Mouse (Mus musculus) lung, postnatal 0 days (tissue): ENCODE data around the gene Xab2. TPM values are rescaled to one million over a fixed set of nuclear protein-coding genes. Genes with fewer than 3 reads are reported as not detected.
A peak's percentile ranks its signal among the peaks of the same experiment; 100 is the strongest.

Source experiments
- ATAC-seq: fragments of 200-750 bp; cut with Nextera tagmentation; 2 replicates; pipeline ENCODE4 v1.8.0; 2017; ENCODE audit warnings: moderate library complexity
- DNase-seq: peaks from one replicate; pipeline ENCODE4 v3.0.0-alpha.2; 2016; ENCODE audit warnings: low spot score
- H3K27ac ChIP-seq: fragments of 300-500 bp; sonication (generic); 2 replicates; pipeline ENCODE4 v1.5.1; 2014; ENCODE audit warnings: antibody characterized with exemption, mild to moderate bottlenecking, low read length, mixed read lengths
- H3K27me3 ChIP-seq: fragments of 300-500 bp; sonication (generic); replicated peaks from 2 replicates; pipeline ENCODE4 v1.6.1; 2014; ENCODE audit warnings: low read length, mixed read lengths; ENCODE audit not compliant: insufficient read depth
- H3K36me3 ChIP-seq: fragments of 300-500 bp; sonication (generic); 2 replicates; pipeline ENCODE4 v1.6.1; 2014; ENCODE audit warnings: low read length, mixed read lengths; ENCODE audit not compliant: insufficient read depth
- H3K4me1 ChIP-seq: fragments of 300-500 bp; sonication (generic); 2 replicates; pipeline ENCODE4 v1.6.1; 2014; ENCODE audit warnings: antibody characterized with exemption, low read depth, low read length, mixed read lengths; ENCODE audit not compliant: insufficient read depth
- H3K4me2 ChIP-seq: fragments of 300-500 bp; sonication (generic); replicated peaks from 2 replicates; pipeline ENCODE4 v1.6.1; 2014; ENCODE audit warnings: low read depth, mild to moderate bottlenecking, low read length, moderate library complexity, mixed read lengths
- H3K4me3 ChIP-seq: fragments of 300-500 bp; sonication (generic); 2 replicates; pipeline ENCODE4 v1.5.1; 2014; ENCODE audit warnings: low read depth, low read length
- H3K9ac ChIP-seq: fragments of 300-500 bp; sonication (generic); replicated peaks from 2 replicates; pipeline ENCODE4 v1.6.1; 2014; ENCODE audit warnings: low read depth, mild to moderate bottlenecking
- H3K9me3 ChIP-seq: fragments of 300-500 bp; sonication (generic); 2 replicates; pipeline ENCODE4 v1.6.1; 2016; ENCODE audit warnings: low read length, mixed read lengths
- CTCF ChIP-seq: IDR thresholded peaks from 2 replicates; pipeline ENCODE4 v1.5.1; 2016; ENCODE audit warnings: antibody characterized with exemption, mild to moderate bottlenecking
- EP300 ChIP-seq: IDR thresholded peaks from 2 replicates; pipeline ENCODE4 v1.6.1; 2016; ENCODE audit warnings: antibody characterized with exemption, mild to moderate bottlenecking, control low read depth
- WGBS: fragments of 180-500 bp; shearing (Covaris S2); extraction: QIAGEN DNeasy Blood & Tissue Kit; methylation state at CpG from one replicate; pipeline ENCODE4 v1.1.7; 2014; 5-methylcytosine and 5-hydroxymethylcytosine counted together
- polyA plus RNA-seq: library from polyadenylated mRNA; unstranded; fragments of >200 nt; fragmentation: Nextera tagmentation; extraction: Ambion mirVana; gene quantifications from 2 replicates; pipeline ENCODE4 v1.2.1, GENCODE M21; 2015

The Xab2 gene
- polyA plus RNA-seq, 1 experiment from 2014 or later = 37.3 TPM

DNA sequence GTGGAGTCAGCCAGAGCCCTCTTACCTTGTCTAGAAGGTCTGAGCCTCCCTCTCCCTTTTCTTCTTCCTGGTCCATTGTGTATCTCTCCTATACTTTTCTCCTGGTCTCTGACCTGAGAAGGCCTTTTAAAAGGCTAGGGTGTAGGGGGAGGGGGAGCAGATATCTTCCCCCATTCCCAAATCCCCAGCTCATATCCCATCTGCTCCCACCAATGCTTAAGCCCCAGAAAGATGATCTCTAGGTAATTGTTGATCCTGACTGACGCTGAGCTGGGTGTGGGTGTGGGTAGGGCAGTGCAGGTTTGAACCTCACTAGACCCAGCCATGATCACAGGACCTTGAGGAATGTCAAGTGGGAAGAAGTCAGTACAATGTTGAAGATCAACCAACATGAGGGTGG is 4.3 kb upstream of the Xab2 start, which contains the start of gene Pcp2:
Pcp2 (minus strand) TSS at position 101 of the 400 bp plus-strand sequence.
- ATAC-seq (no peak), DNase-seq (no peak)
- Histone ChIP-seq H3K4me2 (no peak within 1 kb of the TSS), H3K36me3 (no peaks in the 10 kb centered on the region), H3K27me3 (no peaks in the 10 kb centered on the region), H3K4me1 (peaks cover 3% of the 10 kb centered on the region; the same call in 1 of the 2 replicates), H3K9ac (no peak within 1 kb of the TSS), H3K9me3 (no peaks in the 10 kb centered on the region), H3K4me3 (no peak within 1 kb of the TSS), H3K27ac (no peak within 1 kb of the TSS)
- TF ChIP-seq CTCF (no peak), EP300 (no peak)
- WGBS = 64% methylated on average over 1 of the region's 1 CpGs

DNA sequence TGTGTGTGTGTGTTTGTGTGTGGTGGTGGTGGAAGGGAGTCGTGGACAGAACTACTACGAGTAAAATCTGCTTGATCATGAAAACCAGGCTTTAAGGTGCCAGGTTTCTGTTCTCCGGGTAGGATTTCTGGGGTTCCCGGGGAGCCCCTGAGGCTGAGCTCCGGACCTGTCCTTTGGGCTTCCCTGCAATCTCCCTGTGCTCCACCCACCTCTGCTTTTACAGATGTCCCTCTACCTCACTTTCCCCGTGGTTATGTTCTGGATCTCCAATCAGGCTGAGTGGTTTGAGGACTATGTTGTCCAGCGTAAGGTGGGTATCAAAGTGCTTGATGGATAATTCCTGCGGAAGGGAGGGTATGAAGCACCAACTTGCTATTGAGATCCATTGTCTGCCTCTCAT is 1.0 kb upstream of the Xab2 start:
- Histone ChIP-seq H3K4me3 (peak overlapping the region; percentile 68; the same call in 1 of the 2 replicates), H3K4me2 (peak overlapping the region; percentile 62), H3K27ac (no peak overlapping the region), H3K9me3 (no peaks in the 10 kb centered on the region), H3K27me3 (no peaks in the 10 kb centered on the region), H3K4me1 (peaks cover 9% of the 10 kb centered on the region; the same call in 1 of the 2 replicates), H3K9ac (no peak overlapping the region), H3K36me3 (no peaks in the 10 kb centered on the region; the same call in 1 of the 2 replicates)
- ATAC-seq (no peak), DNase-seq (no peak)
- no peak for TF ChIP-seq CTCF
- 68% methylated on average over 8 of the region's 8 CpGs for WGBS

DNA sequence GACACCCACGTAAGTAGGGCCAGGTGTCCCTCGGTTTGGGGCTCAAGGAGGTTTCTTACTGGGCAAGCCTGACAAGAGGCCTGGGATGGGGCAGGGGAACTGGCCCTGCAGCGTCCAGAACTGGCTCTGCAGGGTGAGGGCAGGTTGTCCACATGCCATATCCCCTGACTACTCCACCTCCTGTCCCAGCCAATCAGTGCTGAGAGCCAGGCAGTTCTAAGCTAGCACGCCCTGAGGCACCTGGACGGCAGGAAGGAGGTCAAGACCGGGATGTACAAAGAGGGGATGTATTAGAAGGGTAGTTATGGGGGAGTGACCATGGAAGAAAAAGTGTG is 11.3 kb downstream of the Xab2 start:
- TF ChIP-seq CTCF (no peak), EP300 (no peak)
- no peak overlapping the region for H3K4me3 ChIP-seq
- no peaks in the 10 kb centered on the region for H3K27me3 ChIP-seq
- ATAC-seq = peak; percentile 70
- 72% methylated on average over 6 of the region's 6 CpGs for WGBS
- no peak overlapping the region for H3K27ac ChIP-seq
- no peaks in the 10 kb centered on the region for H3K9me3 ChIP-seq
- H3K9ac ChIP-seq = no peak overlapping the region
- H3K4me1 ChIP-seq = no peaks in the 10 kb centered on the region
- peaks cover 17% of the 10 kb centered on the region for H3K36me3 ChIP-seq
- no peak overlapping the region for H3K4me2 ChIP-seq
- DNase-seq = peak; percentile 30

DNA sequence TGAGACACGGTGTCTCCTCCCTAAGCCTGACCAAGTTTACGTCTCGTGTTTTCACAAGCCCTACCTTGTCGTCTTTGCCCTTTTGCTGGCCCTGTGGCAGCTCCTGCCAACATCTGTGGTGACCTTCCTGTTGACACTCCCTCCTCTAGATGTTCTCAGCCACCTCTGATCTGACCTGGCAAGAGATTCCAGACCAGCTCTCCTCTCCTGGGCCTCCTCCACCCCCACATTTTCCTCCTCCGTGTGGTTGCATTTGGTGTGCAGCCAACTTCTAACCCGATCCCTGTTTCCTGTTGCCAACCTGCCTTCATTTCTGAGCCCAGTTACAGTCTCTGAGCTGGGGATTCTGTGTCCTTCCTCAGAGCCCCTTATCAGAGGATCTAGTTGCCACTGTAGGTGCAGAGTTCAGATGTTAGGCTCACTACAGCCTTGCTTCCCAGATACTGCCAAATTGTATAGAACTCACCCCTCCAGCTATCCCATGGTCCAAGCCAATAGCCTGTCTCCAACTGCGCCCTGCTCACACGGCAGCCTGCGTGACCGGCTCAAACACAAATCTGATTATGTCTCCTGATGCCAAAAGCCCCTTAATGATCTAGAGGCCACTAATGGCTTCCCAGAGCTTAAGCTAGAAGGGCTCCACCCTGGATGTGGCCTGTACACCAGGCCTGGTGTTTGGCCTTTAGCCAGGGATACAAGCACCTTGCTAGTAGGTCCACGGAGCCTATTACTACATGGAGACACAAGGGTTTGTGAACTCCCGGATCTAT is 11.9 kb downstream of the Xab2 start:
- H3K9ac ChIP-seq = no peak overlapping the region
- no peak overlapping the region for H3K4me2 ChIP-seq
- whole genome bisulfite sequencing = 67% methylated on average over 12 of the region's 12 CpGs
- ATAC-seq (peak; percentile 46), DNase-seq (peak; percentile 41)
- no peaks in the 10 kb centered on the region for H3K9me3 ChIP-seq
- no peak for TF ChIP-seq CTCF
- TF ChIP-seq EP300 = no peak
- H3K4me3 ChIP-seq = no peak overlapping the region
- H3K27ac ChIP-seq = peak overlapping the region; percentile 55; the same call in 1 of the 2 replicates
- no peaks in the 10 kb centered on the region for H3K27me3 ChIP-seq
- no peaks in the 10 kb centered on the region for H3K4me1 ChIP-seq
- H3K36me3 ChIP-seq = peaks cover 14% of the 10 kb centered on the region

DNA sequence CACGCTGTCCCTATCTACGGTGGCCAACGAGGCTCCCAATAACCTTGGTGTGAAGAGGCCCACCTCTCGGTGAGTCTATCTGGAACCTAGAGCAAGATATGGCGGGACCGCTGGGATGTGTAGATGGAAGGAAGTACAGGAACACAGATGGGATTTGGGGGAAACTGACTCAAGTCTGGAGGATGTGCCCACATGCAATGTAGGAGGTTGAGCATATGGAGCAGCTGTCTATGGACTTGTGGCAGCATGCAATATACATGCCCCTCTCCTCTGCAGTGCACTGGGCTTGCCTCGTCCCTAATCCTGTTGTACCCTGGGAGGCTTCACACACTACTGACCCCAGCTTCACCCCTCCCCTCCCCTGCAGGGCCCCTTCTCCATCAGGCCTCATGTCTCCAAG is 13.3 kb downstream of the Xab2 start:
- H3K4me1 ChIP-seq = no peaks in the 10 kb centered on the region
- H3K36me3 ChIP-seq = peaks cover 14% of the 10 kb centered on the region
- ATAC-seq (no peak), DNase-seq (no peak)
- 88% methylated on average over 7 of the region's 7 CpGs for WGBS
- TF ChIP-seq EP300 = no peak
- no peak for TF ChIP-seq CTCF
- no peak overlapping the region for H3K4me2 ChIP-seq
- no peaks in the 10 kb centered on the region for H3K27me3 ChIP-seq
- no peak overlapping the region for H3K4me3 ChIP-seq
- no peaks in the 10 kb centered on the region for H3K9me3 ChIP-seq
- no peak overlapping the region for H3K9ac ChIP-seq
- no peak overlapping the region for H3K27ac ChIP-seq

DNA sequence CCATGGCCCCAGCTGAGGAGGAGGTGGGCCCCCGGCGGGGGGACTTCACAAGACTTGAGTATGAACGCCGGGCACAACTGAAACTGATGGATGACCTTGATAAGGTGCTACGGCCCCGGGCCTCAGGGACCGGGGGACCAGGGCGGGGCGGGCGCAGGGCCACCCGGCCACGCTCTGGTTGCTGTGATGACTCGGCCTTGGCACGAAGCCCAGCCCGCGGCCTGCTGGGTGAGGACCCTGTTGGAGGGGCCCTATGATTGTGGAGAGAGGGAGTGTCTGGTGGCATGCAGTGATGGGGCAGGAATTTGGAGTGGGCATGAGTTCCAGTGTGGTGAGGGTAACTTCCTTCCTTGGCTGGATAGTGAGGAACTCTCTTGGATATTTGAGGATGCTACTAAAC is 14.5 kb downstream of the Xab2 start:
- peak; percentile 29; the same call in 1 of the 2 replicates for ATAC-seq
- no peak overlapping the region for H3K9ac ChIP-seq
- peak; percentile 33 for DNase-seq
- no peak overlapping the region for H3K4me2 ChIP-seq
- 47% methylated on average over 16 of the region's 16 CpGs for WGBS
- TF ChIP-seq EP300 (no peak), CTCF (no peak)
- H3K4me1 ChIP-seq = no peaks in the 10 kb centered on the region
- H3K9me3 ChIP-seq = no peaks in the 10 kb centered on the region
- peaks cover 5% of the 10 kb centered on the region; the same call in 1 of the 2 replicates for H3K36me3 ChIP-seq
- no peak overlapping the region for H3K4me3 ChIP-seq
- no peaks in the 10 kb centered on the region for H3K27me3 ChIP-seq
- no peak overlapping the region for H3K27ac ChIP-seq
